Mouse (Mus musculus) lung, adult 2 months (tissue): ENCODE results near the gene Fes.

Experiments used
- CTCF ChIP-seq: fragments of 200-500 bp; IDR thresholded peaks from 2 replicates; pipeline ENCODE4 v1.5.1; 2011; ENCODE audit warnings: mild to moderate bottlenecking, low read length, control low read depth; ENCODE audit not compliant: insufficient read depth
- POLR2A ChIP-seq: fragments of 200-500 bp; IDR thresholded peaks from 2 replicates; pipeline ENCODE4 v1.6.1; 2011; ENCODE audit warnings: low read depth, mild to moderate bottlenecking, control low read depth, low read length, borderline replicate concordance; ENCODE audit errors: extremely low read depth

- TF ChIP-seq CTCF, result no peak
- peak; percentile 20; the same call in 1 of the 2 replicates for TF ChIP-seq POLR2A
These were observed 613 bp downstream of the Fes start for GRCm38 (mm10) chr7:80387033-80387632.
